Mouse (Mus musculus): ENCODE results near the gene Fosl2.

DNA sequence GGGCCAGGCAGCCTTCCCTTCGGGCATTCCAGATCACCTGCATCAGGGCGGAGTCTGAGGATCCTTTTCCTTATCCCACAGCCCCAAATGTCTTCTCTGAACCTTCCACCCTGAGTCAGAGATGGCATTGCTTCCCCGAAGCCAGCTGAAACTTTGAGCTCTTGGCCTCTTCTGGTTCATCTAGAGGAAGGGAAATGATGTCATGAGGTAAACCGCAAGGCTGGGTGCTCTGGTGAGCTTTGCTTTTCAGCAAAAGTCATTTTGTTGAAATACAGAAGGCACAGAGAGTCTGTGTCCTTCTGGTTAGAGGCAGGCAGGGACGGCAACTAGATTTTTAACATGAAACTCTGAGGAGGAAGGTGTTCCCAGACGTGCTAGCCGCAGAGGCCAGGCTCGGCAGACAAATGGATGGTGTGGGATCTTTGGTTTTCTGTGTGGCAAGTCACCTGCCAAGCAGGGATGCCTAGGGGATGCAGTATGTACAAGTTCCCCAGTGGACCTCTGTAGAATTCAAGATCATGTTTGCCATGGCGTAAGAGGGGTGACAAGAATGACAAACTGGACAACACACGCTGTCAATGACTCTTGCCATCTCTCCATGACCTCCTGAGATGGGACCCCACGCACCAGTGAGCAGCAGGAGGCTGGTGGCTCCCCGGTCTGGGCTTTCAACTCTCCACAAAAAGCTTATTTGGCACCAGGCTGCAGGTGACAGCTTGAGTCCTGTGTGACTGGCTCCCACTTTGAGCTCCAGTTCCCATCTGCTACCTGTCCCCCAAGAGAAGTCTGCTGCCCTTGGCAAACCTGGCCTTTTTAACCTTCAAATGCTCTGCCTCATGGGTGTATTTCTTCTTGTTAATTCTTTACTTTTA lies 31.2 kb upstream of the Fosl2 start:
- no peak for TF ChIP-seq CTCF (IDR thresholded peaks at IDR 0.05; ENCODE audit: low read depth)
- TF ChIP-seq EP300 (IDR thresholded peaks at IDR 0.05; ENCODE audit: low read depth): no peak

Data from heart, postnatal 0 days (tissue).